Mouse (Mus musculus) adrenal gland, postnatal 4 days (tissue): ENCODE measurements around the gene Efcab14. TPM values are rescaled to one million over a fixed set of nuclear protein-coding genes. Genes with fewer than 3 reads are reported as not detected.

Source experiments
- DNase-seq, 2 experiments: peaks; one replicate each; pipeline ENCODE4 v3.0.0; 2021 to 2022; ENCODE audit warnings: low spot score in 2 of 2, mixed read lengths in 2 of 2
- long read RNA-seq, 2 experiments: library from polyadenylated mRNA; stranded (forward); transcript quantifications; one replicate each; pipeline ENCODE4 v2.0.0; 2021
- total RNA-seq, 2 experiments: library from RNA; stranded (reverse); gene quantifications; 2 replicates each; pipeline ENCODE4 v1.2.3; 2021

Efcab14 gene
- total RNA-seq, result 10 to 100 TPM; 68.1 to 71.2 TPM
- long read RNA-seq, experiment 1, full-length matches to known transcripts, result 4 of 9 reads
- long read RNA-seq, experiment 1, partial matches to known transcripts, result 1 of 9 reads
- long read RNA-seq, experiment 1, other reads (novel, unspliced or antisense), result 4 of 9 reads
- long read RNA-seq, experiment 2, full-length matches to known transcripts, result 24 of 37 reads
- long read RNA-seq, experiment 2, partial matches to known transcripts, result 9 of 37 reads
- long read RNA-seq, experiment 2, other reads (novel, unspliced or antisense), result 4 of 37 reads

- DNase-seq, result peak; percentile 97 to 98
Observed at GRCm38 (mm10) chr4:115737551-115738041, at the start of gene Efcab14. Gene Efcab14, plus strand, starts transcription at chr4:115737744.

GRCm38 (mm10) chr4:115701468-115701867, 36.1 kb upstream of the Efcab14 start:
- no peak for DNase-seq

DNA sequence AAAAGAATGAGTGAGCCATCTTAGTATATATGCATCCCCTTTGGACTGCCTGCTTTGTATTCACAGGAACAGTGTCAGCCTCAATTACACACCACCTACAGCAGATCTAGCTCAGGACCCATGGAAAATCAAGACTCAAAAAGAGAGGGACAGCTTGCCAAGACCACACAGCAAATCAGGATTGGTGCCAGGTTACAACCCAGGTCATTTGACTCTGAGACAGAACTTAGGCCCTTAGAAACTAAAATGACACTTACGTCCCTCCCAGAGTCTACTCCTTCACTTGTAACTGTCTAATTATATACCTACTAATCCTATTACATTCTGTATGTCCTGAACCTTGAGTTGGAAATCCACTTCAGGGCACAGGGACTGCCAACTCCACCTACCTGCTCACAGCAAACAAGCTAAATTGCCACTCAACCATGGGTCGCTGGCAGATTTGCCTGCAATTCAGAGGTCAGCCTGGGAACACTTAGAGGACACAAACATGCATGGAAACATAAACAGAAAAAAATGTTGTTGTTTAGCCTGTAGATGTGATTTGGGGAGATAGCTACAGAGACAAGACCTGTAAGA, 33.5 kb upstream of the Efcab14 start:
- DNase-seq, result no peak

- no peak for DNase-seq
Observed at GRCm38 (mm10) chr4:115708974-115709593, 28.5 kb upstream of the Efcab14 start.

GRCm38 (mm10) chr4:115709792-115710418, 27.6 kb upstream of the Efcab14 start:
- DNase-seq, result peak; percentile 57 to 76

- no peak for DNase-seq
Observed at GRCm38 (mm10) chr4:115728721-115729120, 8.8 kb upstream of the Efcab14 start.

GRCm38 (mm10) chr4:115731588-115732222, 5.8 kb upstream of the Efcab14 start:
- DNase-seq, result peak; percentile 33 to 43

DNA sequence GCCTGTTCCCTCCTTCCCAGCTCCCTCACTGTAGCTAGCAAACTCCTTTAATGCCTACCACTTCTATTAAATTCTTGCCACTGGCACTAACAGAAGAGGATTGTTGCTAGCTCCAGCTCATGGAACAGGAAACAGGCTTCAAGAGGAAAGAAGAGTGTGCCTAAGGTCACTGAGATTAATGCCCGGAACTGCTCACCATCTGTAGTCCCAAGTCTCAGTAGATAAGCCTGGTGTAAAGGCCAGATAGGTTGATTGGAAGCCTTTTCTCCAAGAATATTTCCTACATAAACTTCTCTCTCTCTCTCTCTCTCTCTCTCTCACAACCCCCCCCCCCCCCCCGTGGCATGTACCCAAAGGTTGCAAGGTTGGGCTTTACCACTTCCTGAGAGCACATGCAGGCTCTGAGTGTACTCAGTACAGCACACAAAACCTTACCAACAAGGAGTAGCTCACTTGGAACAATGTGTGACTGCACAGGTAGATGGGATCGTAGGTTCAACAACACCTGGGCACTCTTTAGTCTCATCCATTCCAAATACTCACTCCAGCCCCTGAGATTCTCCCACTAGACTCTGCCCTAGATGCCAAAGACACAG, 5.2 kb upstream of the Efcab14 start:
- no peak for DNase-seq

GRCm38 (mm10) chr4:115733746-115734145, 3.8 kb upstream of the Efcab14 start:
- no peak for DNase-seq

DNA sequence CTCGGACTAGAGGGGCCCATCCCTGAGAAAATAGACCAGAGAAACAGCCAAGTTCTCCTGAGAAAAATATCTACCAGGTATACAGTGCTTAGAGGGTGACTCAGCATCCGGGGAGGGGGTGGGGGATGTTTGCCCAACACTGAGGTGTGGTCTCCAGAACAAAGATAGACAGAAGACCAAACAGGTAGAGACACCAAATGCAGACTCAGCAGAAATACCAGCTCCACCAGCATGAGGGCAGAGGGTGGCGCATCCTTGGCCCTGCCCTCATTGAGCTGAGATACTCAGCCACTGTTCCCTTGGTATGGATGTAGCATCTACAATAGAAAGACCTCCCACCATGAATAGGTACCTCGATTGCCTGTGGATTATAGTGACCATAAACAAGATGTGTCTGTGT, 2.7 kb upstream of the Efcab14 start:
- no peak for DNase-seq

GRCm38 (mm10) chr4:115738481-115738985, 989 bp downstream of the Efcab14 start:
- no peak for DNase-seq

DNA sequence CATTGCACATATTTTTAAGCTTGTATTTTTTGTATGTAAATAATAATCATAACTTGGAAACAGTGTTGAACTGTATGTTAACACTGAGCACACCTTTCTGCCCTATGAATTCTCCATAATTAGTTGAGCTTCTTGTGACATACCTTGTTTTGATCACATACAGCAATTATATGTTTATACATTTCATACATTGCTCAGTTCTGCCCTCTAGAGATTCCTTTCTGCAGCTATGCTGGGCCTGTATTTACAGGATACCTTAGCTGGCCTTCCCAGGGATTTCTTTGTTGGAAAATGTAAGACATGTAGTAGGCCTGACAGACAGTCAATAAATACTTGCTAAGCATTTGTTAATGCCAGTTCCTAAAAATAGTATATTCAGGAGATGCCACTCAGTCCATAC, 5.1 kb downstream of the Efcab14 start:
- DNase-seq, result no peak

- no peak for DNase-seq
Observed at GRCm38 (mm10) chr4:115743096-115743495, 5.6 kb downstream of the Efcab14 start.

GRCm38 (mm10) chr4:115748181-115748580, 10.6 kb downstream of the Efcab14 start:
- DNase-seq, result no peak

GRCm38 (mm10) chr4:115749336-115749735, 11.8 kb downstream of the Efcab14 start:
- no peak for DNase-seq

DNA sequence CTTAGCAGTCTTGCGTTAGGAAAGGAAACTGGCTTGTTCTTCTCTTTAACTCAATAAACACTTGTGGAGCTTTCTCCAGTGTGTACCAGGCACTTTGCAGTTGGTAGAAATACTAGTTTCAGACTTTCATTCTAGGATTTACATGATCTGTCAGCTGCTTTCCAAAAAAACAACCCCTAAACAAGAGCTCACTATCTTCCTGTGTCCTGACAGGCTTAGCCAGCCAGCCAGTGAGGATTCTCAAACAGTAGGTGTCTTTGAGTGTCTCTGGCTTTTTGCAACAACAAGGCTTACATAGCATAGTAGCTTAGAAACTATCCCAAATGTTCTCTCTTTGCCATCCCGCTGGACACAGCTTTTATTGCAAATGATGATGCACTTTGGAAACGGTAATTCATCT, 16.6 kb downstream of the Efcab14 start:
- no peak for DNase-seq

- DNase-seq, result no peak
Observed at GRCm38 (mm10) chr4:115754851-115755250, 17.3 kb downstream of the Efcab14 start.

- peak in 1 of 2 experiments; percentile 31 for DNase-seq
Observed at GRCm38 (mm10) chr4:115761206-115761605, 23.7 kb downstream of the Efcab14 start.

GRCm38 (mm10) chr4:115764581-115764980, 27.0 kb downstream of the Efcab14 start:
- no peak for DNase-seq

GRCm38 (mm10) chr4:115767647-115768467, 30.3 kb downstream of the Efcab14 start:
- no peak for DNase-seq
